Mouse (Mus musculus): ENCODE results near the gene Zbtb33. TPM values are rescaled to one million over a fixed set of nuclear protein-coding genes. Genes with fewer than 3 reads are reported as not detected.

The Zbtb33 gene
- total and polyA plus RNA-seq, 3 experiments: 6.5 to 6.6 TPM; not detected in 1

- Histone ChIP-seq H3K9me3 (replicated peaks; ENCODE audit: insufficient read depth, low read length) (no peaks in the 10 kb centered on the region), H3K9ac (ENCODE audit: control insufficient read depth, low read depth, low read length, poor library complexity, severe bottlenecking) (no peak overlapping the region), H3K27me3 (ENCODE audit: control insufficient read depth in 1 of 2, insufficient read depth in 2 of 2, low read length in 2 of 2) (no peaks in the 10 kb centered on the region), H3K27ac (ENCODE audit: control insufficient read depth, low read depth, low read length) (no peak overlapping the region), H3K36me3 (ENCODE audit: control insufficient read depth in 1 of 2, insufficient read depth in 2 of 2, low read length in 2 of 2) (no peaks in the 10 kb centered on the region), H3K4me3 (ENCODE audit: control insufficient read depth in 1 of 2, insufficient read depth in 1 of 2, low read depth in 2 of 2, low read length in 2 of 2) (no peak overlapping the region), H3K79me2 (ENCODE audit: control insufficient read depth, insufficient read depth, low read length, poor library complexity) (no peaks in the 10 kb centered on the region), H3K4me1 (ENCODE audit: control insufficient read depth in 1 of 2, insufficient read depth in 2 of 2, low read length in 2 of 2) (no peaks in the 10 kb centered on the region; a peak in 1 of 4 replicates)
- DNase-seq (ENCODE audit: low read depth, low spot score): no peak
- no peak for TF ChIP-seq TBP (IDR thresholded peaks at IDR 0.05; ENCODE audit: low read depth, low read length)
- TF ChIP-seq POLR2AphosphoS2 (IDR thresholded peaks at IDR 0.05; ENCODE audit: low read length): no peak
- TF ChIP-seq ZMIZ1 (IDR thresholded peaks at IDR 0.05; ENCODE audit: low read depth, low read length): no peak
- TF ChIP-seq USF1 (IDR thresholded peaks at IDR 0.05; ENCODE audit: low read depth, low read length): no peak
- TF ChIP-seq CHD2 (IDR thresholded peaks at IDR 0.05; ENCODE audit: low read length): no peak
- no peak for TF ChIP-seq NELFE (IDR thresholded peaks at IDR 0.05; ENCODE audit: low read depth, low read length)
Observed at GRCm38 (mm10) chrX:38159097-38159496, 30.5 kb upstream of the Zbtb33 start.

GRCm38 (mm10) chrX:38165315-38165714 lies 24.3 kb upstream of the Zbtb33 start:
- Histone ChIP-seq H3K27ac (ENCODE audit: control insufficient read depth, low read depth, low read length) (no peak overlapping the region), H3K36me3 (ENCODE audit: control insufficient read depth in 1 of 2, insufficient read depth in 2 of 2, low read length in 2 of 2) (no peaks in the 10 kb centered on the region), H3K9ac (ENCODE audit: control insufficient read depth, low read depth, low read length, poor library complexity, severe bottlenecking) (no peak overlapping the region), H3K27me3 (ENCODE audit: control insufficient read depth in 1 of 2, insufficient read depth in 2 of 2, low read length in 2 of 2) (no peaks in the 10 kb centered on the region), H3K79me2 (ENCODE audit: control insufficient read depth, insufficient read depth, low read length, poor library complexity) (no peaks in the 10 kb centered on the region), H3K9me3 (replicated peaks; ENCODE audit: insufficient read depth, low read length) (no peaks in the 10 kb centered on the region), H3K4me3 (ENCODE audit: control insufficient read depth in 1 of 2, insufficient read depth in 1 of 2, low read depth in 2 of 2, low read length in 2 of 2) (no peak overlapping the region), H3K4me1 (ENCODE audit: control insufficient read depth in 1 of 2, insufficient read depth in 2 of 2, low read length in 2 of 2) (no peaks in the 10 kb centered on the region; a peak in 1 of 4 replicates)
- TF ChIP-seq ZNF384 (IDR thresholded peaks at IDR 0.05; ENCODE audit: low read depth, low read length) (no peak), CHD2 (IDR thresholded peaks at IDR 0.05; ENCODE audit: low read length) (no peak), MAFK (IDR thresholded peaks at IDR 0.05; ENCODE audit: borderline replicate concordance, low read depth, low read length) (no peak), RAD21 (IDR thresholded peaks at IDR 0.05; ENCODE audit: low read depth, low read length) (no peak), ELF1 (IDR thresholded peaks at IDR 0.05; ENCODE audit: low read depth, low read length) (no peak), RCOR1 (IDR thresholded peaks at IDR 0.05; ENCODE audit: low read depth, low read length) (no peak), TBP (IDR thresholded peaks at IDR 0.05; ENCODE audit: low read depth, low read length) (no peak), BHLHE40 (IDR thresholded peaks at IDR 0.05; ENCODE audit: borderline replicate concordance, low read depth, low read length) (no peak), EP300 (IDR thresholded peaks at IDR 0.05; ENCODE audit: low read depth in 1 of 2, low read length in 2 of 2) (no peak), GATA1 (IDR thresholded peaks at IDR 0.05; ENCODE audit: low read depth, low read length) (no peak), NELFE (IDR thresholded peaks at IDR 0.05; ENCODE audit: low read depth, low read length) (no peak), ZMIZ1 (IDR thresholded peaks at IDR 0.05; ENCODE audit: low read depth, low read length) (no peak), TAL1 (IDR thresholded peaks at IDR 0.05; ENCODE audit: low read length) (no peak), USF2 (IDR thresholded peaks at IDR 0.05; ENCODE audit: borderline replicate concordance in 1 of 2, insufficient read depth in 1 of 2, low read depth in 1 of 2, low read length in 2 of 2) (no peak), E2F4 (IDR thresholded peaks at IDR 0.05; ENCODE audit: borderline replicate concordance, low read depth, low read length) (no peak), USF1 (IDR thresholded peaks at IDR 0.05; ENCODE audit: low read depth, low read length) (no peak), CHD1 (IDR thresholded peaks at IDR 0.05; ENCODE audit: low read depth, low read length) (no peak), NRF1 (IDR thresholded peaks at IDR 0.05; ENCODE audit: insufficient read depth, low read depth, low read length, poor library complexity, severe bottlenecking) (no peak), SMC3 (IDR thresholded peaks at IDR 0.05; ENCODE audit: low read depth, low read length) (no peak)
- no peak for DNase-seq (ENCODE audit: low read depth, low spot score)
